Mouse (Mus musculus): ENCODE measurements around the gene Olfr298.

Gene Olfr298

DNA sequence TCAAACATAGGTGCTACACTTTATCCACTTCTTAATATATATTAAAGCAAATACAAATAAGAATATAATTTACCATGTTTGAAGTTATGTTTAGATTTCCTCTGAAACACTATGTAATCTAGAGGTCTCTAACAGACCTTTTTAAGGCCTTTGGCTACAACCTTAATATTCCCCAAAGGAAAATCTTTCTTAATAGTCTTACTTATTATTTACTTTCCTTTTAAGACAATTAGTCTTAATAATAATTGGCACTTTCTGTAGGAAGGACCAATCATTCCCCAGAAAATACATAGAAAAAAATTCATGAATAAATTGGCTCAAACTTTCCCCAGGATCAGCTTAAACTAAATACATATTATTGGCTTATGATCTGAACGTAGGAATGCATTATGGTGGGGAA lies at the start of gene Olfr298:
TSS of gene Olfr298 (minus strand) at position 101 of the 400 bp plus-strand sequence.
- no peak for DNase-seq (ENCODE audit: low read depth in 2 of 2, low spot score in 2 of 2)

GRCm38 (mm10) chr7:86519668-86520067 lies 27.4 kb upstream of the Olfr298 start, which contains the start of gene Olfr297:
TSS of gene Olfr297 (plus strand) at chr7:86519968.
- DNase-seq (ENCODE audit: low read depth in 2 of 2, low spot score in 2 of 2): no peak

DNA sequence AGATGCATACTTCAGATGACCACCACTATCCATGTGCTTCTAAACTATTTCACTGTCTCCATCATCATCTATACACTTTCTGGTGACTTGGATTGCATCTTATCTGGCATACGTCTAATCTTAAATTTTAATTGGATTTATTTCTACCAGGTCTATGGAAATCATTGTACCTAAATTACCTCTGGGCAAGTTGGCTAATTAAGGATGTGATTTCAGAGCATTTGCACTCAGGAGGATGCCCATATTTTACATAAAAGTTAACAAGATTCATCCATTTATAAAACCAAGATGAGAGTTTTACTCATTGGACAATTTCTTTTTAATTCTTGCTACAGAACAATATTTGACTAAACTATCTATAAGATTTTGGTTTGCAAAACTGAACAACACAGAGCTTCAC lies 32.7 kb downstream of the Olfr298 start, which contains the start of gene Olfr299:
TSS of gene Olfr299 (plus strand) at position 301 of the 400 bp plus-strand sequence.
- no peak for DNase-seq (ENCODE audit: low read depth in 2 of 2, low spot score in 2 of 2)

All from CD8-positive naive resting alpha-beta T cell, adult 2 months (primary cell).